Mouse (Mus musculus): ENCODE results near the gene Mrpl39.

Gene Mrpl39

DNA sequence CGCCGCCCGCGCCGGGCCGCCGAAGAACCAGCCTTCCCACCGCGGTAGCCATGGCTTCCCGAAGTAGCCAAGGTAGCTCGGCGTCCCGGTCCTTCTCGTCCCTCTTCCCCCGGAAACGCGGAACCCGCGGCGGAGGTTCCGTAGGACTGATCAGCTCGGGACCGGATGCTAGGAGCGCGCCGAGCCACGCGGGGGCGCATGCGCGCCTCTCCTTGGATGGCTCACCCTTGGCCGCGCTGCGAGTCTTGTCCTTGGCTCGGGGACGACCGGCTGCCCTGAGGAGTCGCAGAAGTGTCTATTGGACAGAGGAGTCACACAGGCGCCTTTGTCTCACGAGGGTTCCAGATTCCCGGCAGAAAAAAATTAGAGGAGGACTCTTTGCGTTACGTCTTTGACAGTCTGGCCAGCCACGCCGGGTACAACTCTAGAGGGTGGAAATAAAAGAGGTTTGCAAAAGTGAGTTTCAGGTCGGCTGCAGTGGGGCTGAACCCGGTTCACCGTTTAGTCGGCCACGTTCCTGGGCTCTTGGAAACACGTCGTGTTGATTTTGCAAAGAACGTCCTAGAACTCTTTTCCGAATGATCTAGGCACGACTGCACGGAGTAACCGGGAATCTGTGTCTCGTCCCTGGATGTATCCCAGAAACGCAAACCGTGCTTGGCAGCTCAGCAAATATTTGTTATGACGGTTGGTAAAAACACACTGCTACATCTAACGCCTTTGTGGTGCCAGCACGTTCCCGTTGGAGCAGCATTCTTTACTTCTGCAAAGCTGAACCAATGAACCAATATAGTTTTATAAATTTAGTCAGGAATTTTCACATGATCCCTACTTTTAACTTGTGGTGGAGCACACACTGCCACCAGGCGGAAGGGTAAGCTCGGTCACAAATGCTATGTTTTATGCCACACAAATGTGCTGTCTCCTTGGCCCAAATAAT lies at the start of gene Mrpl39:
Gene Mrpl39, minus strand, starts transcription at position 577 of the 940 bp plus-strand sequence.
- peak; percentile 95 for DNase-seq (ENCODE audit: low spot score)

DNA sequence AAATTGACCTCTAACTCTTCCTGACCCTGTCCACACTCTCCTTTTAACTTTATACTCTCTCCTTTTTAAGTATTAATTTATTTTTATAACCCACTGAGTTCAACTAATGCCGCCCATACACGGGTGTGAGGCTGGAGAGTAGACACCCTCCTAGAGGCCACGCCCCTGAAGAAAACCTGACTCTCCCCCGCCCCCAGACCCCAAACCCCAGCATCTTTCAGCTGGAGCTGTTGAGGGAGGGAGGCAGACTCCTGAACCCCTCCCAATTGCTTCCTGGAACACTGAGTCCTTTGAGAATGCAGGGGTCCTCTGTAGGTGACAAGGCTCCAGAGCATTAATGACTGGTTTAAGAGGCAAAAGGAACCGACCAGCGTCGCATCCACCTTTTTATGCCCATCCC lies 49.4 kb upstream of the Mrpl39 start:
- no peak for DNase-seq (ENCODE audit: low spot score)

- no peak for DNase-seq (ENCODE audit: low spot score)
Measured at GRCm38 (mm10) chr16:84783279-84783678, 47.7 kb upstream of the Mrpl39 start.

DNA sequence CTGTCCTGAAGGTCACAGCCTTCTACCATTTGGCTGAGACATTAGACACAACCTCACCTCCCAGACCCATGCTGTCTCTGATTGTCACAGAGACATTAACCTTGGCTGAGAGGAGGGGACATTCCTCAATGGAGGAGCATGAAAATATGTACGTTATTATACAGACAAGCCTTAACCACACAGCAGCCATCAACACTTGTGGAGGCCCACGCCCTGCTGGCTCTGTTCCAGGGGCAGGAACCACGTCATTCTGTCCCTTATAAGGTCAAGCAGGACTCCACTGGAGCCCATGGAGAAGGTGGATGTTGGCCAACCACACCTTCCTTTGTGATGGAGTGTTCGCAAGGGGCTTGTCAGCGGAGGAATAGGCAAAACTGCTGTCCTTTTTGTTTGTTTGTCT lies 44.2 kb upstream of the Mrpl39 start:
- DNase-seq (ENCODE audit: low spot score): no peak

- DNase-seq (ENCODE audit: low spot score): no peak
Measured at GRCm38 (mm10) chr16:84778861-84779630, 43.5 kb upstream of the Mrpl39 start.

GRCm38 (mm10) chr16:84778431-84778830 lies 42.9 kb upstream of the Mrpl39 start:
- DNase-seq (ENCODE audit: low spot score): no peak

GRCm38 (mm10) chr16:84776089-84776784 lies 40.7 kb upstream of the Mrpl39 start:
- no peak for DNase-seq (ENCODE audit: low spot score)

DNA sequence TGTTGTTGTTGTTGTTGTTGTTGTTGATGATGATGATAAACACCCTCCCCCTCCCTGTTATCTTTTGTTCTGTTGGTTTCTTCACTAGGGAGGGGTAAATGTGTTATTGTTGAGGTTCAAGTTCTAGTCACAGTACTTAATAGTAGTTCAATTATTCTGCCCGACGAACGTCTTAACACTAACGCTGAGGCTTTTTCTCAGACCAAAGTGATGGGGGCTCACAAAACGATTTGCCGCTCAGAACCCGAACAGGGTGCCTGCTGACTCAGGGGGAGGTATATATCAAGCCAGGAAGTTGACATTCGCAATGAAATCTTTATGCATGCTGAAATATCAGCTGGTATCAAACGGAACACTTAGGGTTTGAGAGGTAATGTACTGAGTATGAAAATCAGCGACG lies 39.8 kb upstream of the Mrpl39 start:
- no peak for DNase-seq (ENCODE audit: low spot score)

GRCm38 (mm10) chr16:84774761-84775231 lies 39.3 kb upstream of the Mrpl39 start:
- no peak for DNase-seq (ENCODE audit: low spot score)

DNA sequence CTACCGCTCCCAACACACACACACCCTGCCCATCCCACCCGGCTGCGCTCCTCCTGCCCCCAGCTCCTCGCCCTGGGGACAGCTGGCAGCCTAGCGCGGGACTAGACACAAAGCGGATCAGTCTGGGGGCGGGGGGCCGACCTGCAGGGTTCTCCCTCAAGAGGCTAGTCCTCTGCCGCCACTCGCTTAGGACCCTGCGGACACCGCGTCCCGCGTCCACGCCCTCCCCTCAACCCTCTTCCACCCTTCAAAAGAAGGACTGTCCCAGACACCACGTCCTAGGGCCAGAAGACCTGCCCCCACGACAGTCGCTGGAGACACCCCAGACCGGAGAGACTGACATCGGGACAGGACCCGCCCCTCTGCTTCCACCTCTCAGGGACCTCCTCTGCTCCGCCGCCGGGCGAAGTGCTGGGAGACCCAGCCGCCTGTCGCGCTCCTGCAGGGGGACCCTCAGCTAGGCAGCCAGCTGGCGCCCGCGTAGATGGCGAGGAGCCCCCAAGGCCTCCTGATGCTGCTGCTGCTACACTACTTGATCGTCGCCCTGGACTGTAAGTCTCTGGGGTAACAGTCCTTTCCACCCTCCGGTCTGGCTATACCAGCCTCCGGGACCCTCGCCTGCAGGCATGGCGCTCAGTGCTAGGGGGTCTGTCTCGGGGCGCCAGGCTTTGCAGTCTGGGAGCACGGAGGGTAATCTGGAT lies 38.6 kb upstream of the Mrpl39 start, which contains the start of gene Jam2:
Gene Jam2, plus strand, starts transcription at position 121 of the 701 bp plus-strand sequence.
- peak; percentile 47 for DNase-seq (ENCODE audit: low spot score)

- no peak for DNase-seq (ENCODE audit: low spot score)
Measured at GRCm38 (mm10) chr16:84773268-84773861, 37.8 kb upstream of the Mrpl39 start.

DNA sequence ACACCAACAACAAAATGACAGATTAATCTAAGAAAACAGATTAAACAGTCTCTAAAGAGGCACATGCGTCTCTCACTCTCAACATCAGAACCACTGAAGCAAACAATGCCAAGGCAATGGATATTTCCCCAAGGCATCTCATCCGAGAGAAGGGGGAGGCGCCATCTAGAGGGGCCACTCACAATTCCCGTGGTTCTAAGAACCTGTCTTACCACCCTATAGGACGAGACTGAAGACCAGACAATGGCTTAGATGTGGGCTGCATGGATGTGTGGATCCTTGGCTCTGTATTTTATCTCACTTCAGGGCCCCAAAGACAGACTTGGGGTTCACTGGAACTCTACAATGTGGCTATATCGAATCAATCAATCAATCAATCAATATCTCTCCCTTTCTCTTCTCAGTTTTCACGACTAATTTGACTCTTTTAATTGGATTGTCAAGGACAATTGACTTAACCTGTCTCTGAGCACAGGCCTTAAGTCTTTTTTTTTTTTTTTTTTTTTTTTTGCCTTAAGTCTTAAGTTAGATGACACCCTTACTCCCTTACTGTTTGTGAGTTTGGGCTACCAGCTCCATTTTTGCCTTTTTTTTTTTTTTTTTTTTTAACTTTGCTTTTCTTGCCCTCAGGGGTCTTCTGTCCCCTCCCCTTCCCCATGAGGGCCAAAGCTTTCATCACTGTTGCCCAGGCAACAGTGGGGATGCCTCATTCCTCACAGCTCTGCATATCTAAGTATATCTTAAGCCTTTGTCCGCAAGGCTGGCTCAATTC lies 37.1 kb upstream of the Mrpl39 start:
- no peak for DNase-seq (ENCODE audit: low spot score)

- DNase-seq (ENCODE audit: low spot score): peak; percentile 31
Measured at GRCm38 (mm10) chr16:84771461-84771860, 35.9 kb upstream of the Mrpl39 start.

DNA sequence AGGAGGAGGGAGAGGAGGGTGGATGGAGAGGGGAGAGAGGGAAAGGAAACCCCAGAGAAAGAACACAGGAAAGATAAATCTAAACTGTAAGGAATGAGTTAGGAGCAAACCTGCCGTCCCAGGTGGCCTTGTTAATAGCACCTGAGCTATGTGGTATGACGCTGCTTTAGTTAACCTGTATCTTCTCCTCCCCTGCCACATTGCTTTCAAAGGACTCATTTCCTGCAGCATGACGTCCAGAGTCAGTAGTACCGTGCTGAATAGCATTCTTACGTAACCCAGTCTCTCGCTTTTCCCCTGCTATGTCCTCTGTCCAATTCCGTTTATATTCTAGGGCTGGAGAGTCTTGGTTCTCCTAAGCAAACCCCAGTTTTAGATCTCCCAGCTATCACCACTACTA lies 35.3 kb upstream of the Mrpl39 start:
- DNase-seq (ENCODE audit: low spot score): no peak

- DNase-seq (ENCODE audit: low spot score): no peak
Measured at GRCm38 (mm10) chr16:84769619-84770464, 34.3 kb upstream of the Mrpl39 start.

- no peak for DNase-seq (ENCODE audit: low spot score)
Measured at GRCm38 (mm10) chr16:84769182-84769581, 33.6 kb upstream of the Mrpl39 start.

DNA sequence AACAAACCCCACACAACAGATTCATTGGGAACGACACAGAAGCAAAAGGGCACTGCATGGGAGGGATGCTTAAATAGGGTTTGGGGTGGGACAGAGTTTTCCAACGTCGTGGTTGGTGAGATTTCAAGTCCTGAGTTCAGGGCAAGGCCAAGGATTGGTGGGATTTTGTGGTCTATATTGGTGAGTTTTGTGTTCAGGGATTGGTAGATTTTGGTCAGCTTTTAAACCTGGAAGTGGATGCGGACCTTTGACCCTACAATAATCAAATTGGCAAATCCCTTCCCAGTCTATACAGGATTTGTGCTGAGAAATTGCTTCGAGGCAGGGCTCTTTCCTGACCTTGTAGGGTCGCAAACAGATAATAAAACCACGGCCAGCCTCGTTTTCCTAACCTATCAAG lies 32.4 kb upstream of the Mrpl39 start:
- DNase-seq (ENCODE audit: low spot score): no peak

DNA sequence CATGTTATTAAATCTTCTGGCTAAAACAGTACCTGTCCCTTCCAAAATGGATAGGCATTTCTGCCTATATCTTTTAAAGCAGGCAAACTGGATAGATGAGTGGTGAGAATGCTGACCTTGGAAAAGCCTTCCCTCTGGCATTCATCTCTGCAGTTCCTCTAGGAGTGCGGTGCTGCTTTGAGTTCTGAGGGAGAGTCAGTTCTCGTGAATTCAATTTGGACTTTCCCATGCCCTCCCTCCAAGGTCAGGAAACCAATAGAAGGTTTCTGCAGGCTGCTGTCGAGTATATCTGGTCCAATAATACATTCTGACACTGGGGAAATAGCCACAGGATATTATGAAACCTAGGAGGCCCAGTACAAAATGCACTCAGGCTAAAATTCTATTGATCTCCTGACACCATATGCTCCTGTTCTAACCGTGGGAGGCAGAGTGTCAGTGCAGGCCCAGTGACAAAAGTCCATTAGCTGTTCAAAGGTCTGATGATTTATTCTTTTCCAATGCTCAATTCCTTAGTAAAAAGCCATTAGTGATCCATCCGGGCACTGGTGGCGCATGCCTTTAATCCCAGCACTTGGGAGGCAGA lies 10.3 kb upstream of the Mrpl39 start:
- no peak for DNase-seq (ENCODE audit: low spot score)
